Mouse (Mus musculus) liver, embryonic 14.5 days (tissue): ENCODE measurements around the gene Nfil3.

Source experiments
- CTCF ChIP-seq: IDR thresholded peaks from 2 replicates; pipeline ENCODE4 v1.5.1; 2016; ENCODE audit warnings: antibody characterized with exemption, low read depth, control low read depth
- EP300 ChIP-seq: IDR thresholded peaks from 2 replicates; pipeline ENCODE4 v1.6.1; 2016; ENCODE audit warnings: antibody characterized with exemption, low read depth

GRCm38 (mm10) chr13:52977757-52978156, 3.1 kb downstream of the Nfil3 start:
- TF ChIP-seq CTCF, result no peak
- TF ChIP-seq EP300, result no peak
